Mouse (Mus musculus) splenic B cell, adult 2 months (primary cell): ENCODE results near the gene Neil1.

Experiments
- DNase-seq: peaks from one replicate; pipeline ENCODE4 v3.0.0-alpha.2; 2011; ENCODE audit warnings: low read depth, low spot score
- H3K27me3 ChIP-seq: 2 replicates; pipeline ENCODE4 v1.6.1; 2012; ENCODE audit warnings: mild to moderate bottlenecking, low read length, moderate library complexity, mixed read lengths; ENCODE audit not compliant: control insufficient read depth, poor library complexity, insufficient read depth, severe bottlenecking
- H3K36me3 ChIP-seq: 2 replicates; pipeline ENCODE4 v1.6.1; 2012; ENCODE audit warnings: mild to moderate bottlenecking, low read length, moderate library complexity, mixed read lengths; ENCODE audit not compliant: control insufficient read depth, poor library complexity, insufficient read depth, severe bottlenecking

Gene Neil1

DNA sequence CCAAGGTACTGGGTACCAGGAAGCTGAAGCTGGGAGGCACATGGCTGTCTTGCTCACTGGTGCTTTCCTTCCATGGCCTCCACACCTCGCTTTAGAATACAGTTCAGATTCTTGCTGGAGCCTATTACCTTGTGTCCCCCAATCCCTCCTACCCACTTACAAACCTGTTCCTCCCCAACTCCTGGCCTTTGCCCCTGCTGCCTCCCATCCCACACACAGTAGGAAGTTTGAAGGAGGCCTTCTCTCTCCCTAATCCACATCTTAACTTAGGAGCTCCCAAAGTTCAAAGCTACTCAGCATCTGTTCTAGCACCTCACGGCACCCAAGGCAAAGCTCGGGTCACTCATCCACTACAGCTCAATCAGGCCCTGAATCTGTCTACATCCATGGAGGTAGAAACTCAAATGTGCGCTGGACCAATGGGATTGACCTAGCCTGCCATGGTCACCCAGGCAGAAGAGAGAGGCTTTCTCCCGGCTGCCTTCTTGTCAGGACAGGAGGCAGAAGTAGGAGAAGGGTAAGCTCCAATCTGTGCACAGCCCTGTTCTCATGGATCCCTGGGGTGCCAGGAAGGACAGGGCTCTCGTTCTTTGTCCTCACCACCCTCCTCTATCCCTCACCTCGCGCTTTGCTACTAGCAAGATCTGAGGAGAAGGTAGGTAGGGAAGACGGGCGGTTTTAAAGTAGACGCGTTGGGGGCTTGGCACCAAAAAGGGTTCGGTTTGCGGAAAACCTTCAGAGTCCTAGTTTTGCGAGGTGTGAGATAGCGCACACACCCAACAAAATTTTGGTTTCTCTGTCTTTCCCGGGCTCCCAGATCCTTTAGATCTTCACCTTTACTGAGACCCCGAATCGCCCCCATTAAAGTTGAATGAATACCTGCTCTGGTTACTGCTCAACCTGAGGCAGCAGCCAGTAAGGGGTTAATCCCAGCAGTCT is 631 bp downstream of the Neil1 start:
- H3K36me3 ChIP-seq: peaks cover 3% of the 10 kb centered on the region
- DNase-seq: peak; percentile 26
- H3K27me3 ChIP-seq: no peaks in the 10 kb centered on the region

- H3K36me3 ChIP-seq: peaks cover 3% of the 10 kb centered on the region
- no peak for DNase-seq
Observed at GRCm38 (mm10) chr9:57146451-57147066, 1.5 kb downstream of the Neil1 start.

GRCm38 (mm10) chr9:57144830-57145229 is 3.3 kb downstream of the Neil1 start:
- peaks cover 5% of the 10 kb centered on the region for H3K36me3 ChIP-seq
- DNase-seq: no peak
- H3K27me3 ChIP-seq: no peaks in the 10 kb centered on the region

More at GRCm38 (mm10) chr9:57146451-57147066, 1.5 kb downstream of the Neil1 start:
- no peaks in the 10 kb centered on the region for H3K27me3 ChIP-seq

DNA sequence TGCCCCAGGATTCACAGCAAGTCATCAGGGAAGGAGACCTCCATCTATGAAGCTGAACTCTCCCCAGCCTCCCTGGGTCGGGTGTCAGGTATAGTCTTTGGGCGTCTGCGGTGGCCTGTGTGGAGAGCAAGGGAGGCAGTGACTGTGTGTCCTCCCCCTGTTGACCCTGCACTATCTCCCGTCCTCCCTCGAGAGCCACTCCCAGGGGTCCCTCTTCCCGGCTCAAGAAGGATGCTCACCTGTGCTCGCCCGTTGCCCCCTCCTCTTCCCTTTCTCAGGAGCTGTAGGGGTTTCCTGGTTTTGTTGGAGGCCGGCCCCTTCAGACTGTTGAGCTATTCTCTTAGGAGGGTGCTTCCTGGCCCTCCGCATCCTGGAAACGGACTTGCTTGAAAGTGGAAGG is 4.9 kb downstream of the Neil1 start:
- H3K36me3 ChIP-seq: peaks cover 5% of the 10 kb centered on the region
- no peak for DNase-seq
- no peaks in the 10 kb centered on the region for H3K27me3 ChIP-seq

DNA sequence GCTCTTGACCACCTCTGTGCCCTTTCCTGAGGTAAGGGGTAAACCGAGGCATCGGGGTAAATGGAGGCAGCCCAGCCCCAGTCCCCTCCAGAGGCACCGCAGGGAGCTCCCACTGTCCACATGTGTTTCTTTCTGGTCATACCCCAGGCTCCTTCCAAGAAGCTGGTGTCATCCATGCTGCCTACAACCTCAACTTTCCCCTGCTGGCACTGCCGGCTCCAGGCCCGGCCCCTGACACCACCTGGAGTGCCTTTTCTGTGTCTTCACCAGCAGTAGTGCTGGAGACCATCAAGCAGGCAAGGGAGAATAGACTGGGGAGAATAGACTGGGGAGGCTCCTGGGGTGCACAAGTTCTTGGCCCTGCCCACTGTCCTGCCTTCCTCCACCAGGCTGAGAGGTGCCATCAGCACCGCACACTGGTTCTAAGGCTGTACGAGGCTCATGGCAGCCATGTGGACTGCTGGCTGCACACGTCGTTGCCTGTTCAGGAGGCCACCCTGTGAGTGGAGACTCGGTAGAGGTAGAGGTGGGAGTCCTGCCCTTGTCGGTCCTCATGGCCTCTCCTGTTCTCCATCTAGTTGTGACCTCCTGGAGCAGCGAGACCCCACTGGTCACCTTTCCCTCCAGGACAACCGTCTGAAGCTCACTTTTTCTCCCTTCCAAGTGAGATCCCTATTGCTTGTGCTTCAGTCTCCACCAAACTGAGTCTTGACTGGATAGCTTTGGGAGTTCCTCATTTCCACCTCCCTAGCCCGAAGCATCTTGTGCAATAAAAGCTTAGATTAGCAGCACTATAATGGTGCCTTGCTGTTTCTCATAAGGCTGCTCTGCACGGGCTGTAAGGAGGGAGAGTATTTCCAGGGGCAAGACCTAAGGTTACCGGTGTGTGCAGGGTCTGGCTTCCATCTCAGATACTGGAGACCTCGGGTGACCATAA is 6.4 kb downstream of the Neil1 start:
- no peaks in the 10 kb centered on the region for H3K27me3 ChIP-seq
- H3K36me3 ChIP-seq: peaks cover 5% of the 10 kb centered on the region
- DNase-seq: no peak

DNA sequence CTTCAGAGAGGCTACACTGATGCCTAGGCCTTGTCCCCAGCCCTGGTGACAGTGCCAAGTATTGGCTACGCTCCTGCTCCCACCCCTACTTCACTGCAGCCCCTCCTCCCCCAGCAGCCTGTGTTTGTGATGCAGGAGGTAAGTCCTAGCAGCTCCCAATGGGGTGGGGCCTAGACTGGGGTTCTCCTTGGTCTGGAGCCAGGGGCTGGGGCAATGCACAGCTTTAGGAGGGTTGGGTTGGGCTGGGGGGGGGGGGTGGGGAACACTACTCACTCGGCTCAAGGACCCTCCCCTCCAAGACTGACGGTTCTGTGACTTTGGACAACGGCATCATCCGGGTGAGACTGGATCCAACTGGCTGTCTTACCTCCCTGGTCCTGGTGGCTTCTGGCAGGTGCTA is 8.5 kb downstream of the Neil1 start:
- no peak for DNase-seq
- Histone ChIP-seq H3K36me3 (peaks cover 5% of the 10 kb centered on the region), H3K27me3 (no peaks in the 10 kb centered on the region)

DNA sequence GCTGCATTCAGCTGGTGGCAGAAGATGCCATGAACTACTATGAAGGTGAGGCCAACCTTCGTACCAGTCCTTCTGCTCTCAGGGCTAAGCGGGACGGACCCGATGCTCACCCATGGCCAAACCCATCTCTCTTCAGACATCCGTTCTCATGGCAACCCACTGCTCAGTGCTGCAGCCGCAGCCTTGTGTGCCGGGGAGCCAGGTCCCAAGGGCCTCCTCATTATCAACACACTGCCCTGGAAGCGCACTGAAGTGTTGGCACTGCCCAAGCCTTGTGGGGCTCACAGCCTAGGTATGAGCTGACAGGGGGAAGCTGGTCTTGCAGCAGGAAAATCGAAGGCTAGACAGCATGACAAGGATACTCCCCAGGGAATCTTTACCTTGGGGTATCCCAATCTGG is 9.0 kb downstream of the Neil1 start:
- DNase-seq: no peak
- Histone ChIP-seq H3K36me3 (peaks cover 5% of the 10 kb centered on the region), H3K27me3 (no peaks in the 10 kb centered on the region)

DNA sequence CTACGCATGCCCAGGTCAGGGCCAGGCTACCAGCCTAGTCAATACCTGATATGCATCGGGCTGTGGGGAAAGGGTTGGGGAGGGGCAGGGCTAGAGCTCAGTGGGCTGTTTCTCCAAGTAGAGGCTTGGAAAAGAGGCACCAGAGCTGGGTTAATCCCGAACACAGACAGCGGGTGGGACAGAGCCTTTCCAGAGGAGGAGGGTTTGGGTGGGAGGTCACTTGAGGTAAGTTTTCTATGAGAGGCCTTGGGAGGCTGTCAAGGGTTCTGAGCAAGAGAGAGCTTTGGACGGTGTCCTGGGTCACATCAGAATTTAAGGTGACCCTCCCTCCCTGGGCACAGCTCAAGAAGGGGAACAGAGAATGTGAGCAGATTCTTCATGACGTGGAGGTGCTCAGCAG is 9.6 kb downstream of the Neil1 start:
- H3K36me3 ChIP-seq: peaks cover 5% of the 10 kb centered on the region
- no peak for DNase-seq
- H3K27me3 ChIP-seq: no peaks in the 10 kb centered on the region

DNA sequence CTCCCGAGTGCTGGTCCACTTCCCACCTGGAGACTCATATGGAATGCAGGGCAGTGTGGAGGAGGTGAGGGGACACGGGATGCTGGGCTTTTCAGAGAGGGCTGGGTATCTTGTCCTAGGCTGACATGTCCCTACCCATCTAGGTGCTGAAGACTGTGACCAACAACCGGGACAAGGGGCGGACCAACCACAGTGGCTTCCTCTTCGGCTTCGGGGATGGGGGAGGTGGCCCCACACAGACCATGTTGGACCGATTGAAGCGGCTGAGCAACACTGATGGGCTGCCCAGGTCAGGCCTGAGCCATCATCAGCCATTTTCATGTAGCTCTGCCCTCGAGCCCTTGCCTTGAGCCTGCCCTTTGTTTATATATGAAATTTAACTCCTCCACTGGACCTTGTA is 10.3 kb downstream of the Neil1 start:
- H3K36me3 ChIP-seq: peaks cover 2% of the 10 kb centered on the region
- no peak for DNase-seq
- H3K27me3 ChIP-seq: no peaks in the 10 kb centered on the region

DNA sequence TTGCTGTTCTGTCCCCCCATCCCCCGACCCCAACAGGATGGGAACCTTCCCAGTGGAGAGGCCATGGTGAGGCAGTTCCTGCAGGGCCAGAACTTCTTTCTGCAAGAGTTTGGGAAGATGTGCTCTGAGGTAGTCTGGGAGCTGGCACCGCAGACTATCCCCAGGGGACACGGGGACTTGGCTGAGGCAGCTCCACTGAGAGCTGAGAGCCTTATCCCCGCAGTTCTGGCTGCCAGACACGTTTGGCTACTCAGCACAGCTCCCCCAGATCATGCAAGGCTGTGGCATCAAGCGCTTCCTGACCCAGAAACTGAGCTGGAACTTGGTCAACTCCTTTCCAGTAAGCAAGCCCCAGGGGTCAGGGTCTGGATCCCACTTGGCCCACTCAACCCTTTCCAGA is 10.9 kb downstream of the Neil1 start:
- DNase-seq: no peak
- H3K27me3 ChIP-seq: no peaks in the 10 kb centered on the region
- peaks cover 2% of the 10 kb centered on the region for H3K36me3 ChIP-seq

GRCm38 (mm10) chr9:57130577-57131433 is 17.3 kb downstream of the Neil1 start, which contains the start of gene Man2c1:
Man2c1 (plus strand) TSS chr9:57130690.
- DNase-seq: peak; percentile 97
- Histone ChIP-seq H3K36me3 (peaks cover 5% of the 10 kb centered on the region; the same call in 1 of the 2 replicates), H3K27me3 (no peaks in the 10 kb centered on the region)

DNA sequence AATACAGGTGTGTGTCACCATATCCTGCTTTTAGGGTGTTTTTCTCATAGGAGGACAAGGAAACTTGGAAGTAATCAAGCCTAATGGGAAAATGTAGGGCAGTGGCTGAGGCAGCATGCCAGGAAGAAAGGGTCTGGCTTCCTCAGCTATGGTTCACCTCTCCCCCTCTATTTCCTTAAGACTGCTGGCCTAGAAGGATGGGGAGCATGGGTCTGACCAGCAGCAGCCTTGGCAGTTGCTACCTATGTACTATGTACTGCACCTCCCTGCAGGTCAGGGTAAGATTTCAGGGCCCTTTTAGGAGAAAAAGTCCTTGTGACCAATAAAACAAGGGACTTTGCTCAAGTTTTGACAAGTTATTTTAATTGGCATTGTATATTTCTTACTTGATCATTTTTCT is 18.5 kb downstream of the Neil1 start:
- H3K27me3 ChIP-seq: no peaks in the 10 kb centered on the region
- H3K36me3 ChIP-seq: peaks cover 11% of the 10 kb centered on the region; the same call in 1 of the 2 replicates
- no peak for DNase-seq

DNA sequence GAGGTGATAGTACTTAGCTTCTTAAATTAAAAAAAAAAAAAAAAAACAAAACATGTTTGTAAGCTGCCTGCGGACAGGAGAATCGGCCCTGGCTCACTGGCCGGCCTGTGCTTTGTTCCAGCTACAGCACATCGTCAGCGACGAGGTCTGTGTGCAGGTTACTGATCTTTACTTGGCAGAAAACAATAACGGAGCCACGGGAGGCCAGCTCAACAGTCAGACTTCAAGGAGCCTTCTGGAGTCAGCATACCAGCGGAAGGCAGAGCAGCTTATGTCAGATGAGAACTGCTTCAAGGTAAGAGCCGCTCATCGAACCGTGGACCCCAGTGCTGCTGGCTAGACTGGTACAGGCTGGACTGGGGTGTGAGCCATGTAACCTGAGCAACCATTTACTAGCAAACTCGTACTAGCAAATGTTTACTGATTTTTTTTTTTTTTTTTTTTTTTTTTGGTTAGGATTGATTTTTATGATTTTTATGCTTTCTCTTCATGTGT is 30.8 kb downstream of the Neil1 start:
- Histone ChIP-seq H3K36me3 (peaks cover 17% of the 10 kb centered on the region), H3K27me3 (no peaks in the 10 kb centered on the region)
- no peak for DNase-seq
